Mouse (Mus musculus) B cell, adult 2 months (primary cell): ENCODE measurements around the gene Abhd4.

Experiments
- DNase-seq, 2 experiments: peaks; one replicate each; pipeline ENCODE4 v3.0.0; 2022

The Abhd4 gene

DNA sequence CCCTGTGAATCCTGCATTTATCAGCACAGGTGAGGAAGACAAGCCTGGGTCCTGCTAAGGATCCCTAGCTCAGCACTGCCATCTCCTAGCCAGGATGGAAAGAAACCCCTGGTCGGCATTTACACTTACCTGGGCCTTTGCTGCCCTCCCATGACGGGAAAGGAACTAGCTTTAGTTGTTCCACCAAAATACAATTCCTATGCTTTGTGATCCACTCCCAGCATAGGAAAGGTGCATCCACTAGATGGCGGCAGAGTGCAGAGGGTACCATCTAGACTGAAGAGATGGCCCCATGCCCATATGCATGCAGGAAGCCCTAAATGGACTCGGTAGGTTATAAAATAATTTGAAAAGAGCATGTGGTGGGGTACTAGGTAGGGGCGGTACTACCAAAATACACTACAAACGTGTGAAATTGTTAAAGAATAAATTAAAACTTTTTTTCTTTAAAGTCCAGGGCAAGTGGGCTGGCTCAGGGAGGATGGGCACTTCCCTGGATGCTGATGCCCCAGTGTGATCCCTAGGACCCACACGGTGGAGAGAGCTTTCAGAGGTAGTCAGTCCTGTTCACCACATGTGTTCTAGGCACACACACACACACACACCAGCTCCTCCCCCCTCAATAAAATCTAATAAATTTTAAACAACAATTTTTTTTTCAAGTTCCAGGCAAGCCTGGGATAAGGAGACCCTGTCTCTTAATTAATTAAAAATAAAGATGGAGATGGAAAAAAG, 14.8 kb upstream of the Abhd4 start:
- peak; percentile 90 to 91 for DNase-seq

DNA sequence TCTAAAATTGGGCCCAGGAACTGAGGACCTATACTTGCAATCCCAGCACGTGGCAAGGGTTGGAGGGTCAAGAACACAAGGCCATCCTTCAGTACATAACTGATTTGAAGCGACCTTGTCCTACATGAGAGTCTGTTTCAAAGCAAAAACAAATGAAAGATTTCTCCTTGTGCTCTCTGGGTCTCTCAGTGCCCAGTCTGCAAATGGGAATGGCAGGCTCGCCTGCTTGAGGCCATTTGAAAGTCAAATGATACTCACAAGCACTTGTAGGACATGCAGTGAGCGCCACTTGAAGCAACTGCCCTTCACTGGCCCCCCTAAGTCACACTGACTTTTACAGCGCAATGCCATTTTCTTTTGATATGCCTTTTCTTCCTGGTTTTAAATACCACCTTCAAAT, 13.4 kb upstream of the Abhd4 start:
- no peak for DNase-seq

DNA sequence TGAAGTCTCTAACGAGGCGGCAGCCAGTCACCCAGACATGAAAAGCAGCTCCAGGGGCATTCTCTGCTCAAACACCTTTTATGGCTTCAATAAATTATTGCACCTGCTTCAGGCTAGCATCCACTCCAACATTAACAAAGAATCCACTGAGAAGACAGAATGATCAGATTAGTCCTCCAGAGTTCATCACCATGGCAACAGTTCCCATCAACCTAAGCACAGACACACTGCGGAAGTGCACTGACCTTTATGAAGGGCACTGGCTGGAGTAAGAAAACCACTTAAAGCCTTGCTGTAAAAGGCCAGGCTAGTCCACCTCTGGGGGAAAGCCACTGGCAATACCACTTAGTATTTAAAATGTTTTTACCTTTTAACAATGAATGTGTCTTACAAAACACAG, 9.8 kb upstream of the Abhd4 start:
- no peak for DNase-seq

DNA sequence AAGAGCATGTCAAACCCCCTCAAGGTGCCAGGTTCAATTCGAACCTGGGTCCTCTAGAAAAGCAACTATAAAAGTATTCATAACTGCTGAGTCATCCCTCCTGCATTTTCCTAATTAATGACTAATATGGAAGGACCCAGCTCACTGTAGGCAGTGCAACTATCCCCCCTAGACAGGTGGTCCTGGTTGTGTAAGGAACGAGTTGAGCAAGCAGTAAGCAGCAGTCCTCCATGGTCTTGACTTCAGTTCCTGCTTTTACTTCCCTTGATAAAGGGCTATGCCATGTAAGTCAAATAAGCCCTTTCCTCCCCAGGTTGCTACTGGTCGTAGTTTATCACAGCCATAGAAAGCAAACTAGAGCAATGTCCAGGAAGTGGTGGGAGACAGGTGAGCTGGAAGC, 7.8 kb upstream of the Abhd4 start:
- DNase-seq = no peak

DNA sequence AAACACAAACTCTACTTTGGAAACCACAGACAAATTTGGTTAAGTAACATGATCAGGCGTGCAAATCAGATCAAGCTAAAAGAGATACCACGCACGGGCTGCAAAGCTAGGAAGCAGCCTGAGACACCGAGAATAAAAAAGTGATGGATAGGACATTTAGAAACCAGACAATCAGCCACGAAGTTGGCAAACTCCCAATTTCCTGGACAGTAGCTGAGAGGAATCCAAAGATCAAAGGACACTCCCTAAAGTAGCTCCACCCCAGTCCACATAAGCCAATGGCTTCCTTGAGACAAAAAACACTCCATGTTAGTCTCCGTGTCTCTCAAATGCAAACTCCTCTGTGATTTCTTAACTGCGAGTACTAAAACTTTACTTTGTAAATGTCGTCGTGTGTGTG, 4.7 kb upstream of the Abhd4 start:
- no peak for DNase-seq

DNA sequence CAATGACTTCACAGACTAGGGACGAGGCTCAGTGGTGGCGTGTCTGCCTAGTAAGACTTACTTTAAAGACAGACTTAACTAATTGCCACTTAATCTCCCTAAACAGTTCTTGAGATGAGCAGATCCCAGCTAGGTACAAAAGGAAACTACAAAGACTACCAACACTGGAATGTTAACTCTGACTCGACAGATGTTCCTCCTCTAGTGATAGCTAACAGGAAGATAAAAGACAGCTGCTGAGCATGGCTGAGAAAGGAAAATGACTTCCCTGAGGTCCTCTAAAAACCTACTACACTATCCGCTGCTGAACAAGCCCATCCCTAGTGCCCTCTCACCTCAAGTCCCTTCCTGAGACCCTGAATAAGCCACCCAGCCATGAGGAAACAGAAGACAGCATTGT, 3.9 kb upstream of the Abhd4 start:
- DNase-seq = no peak

DNA sequence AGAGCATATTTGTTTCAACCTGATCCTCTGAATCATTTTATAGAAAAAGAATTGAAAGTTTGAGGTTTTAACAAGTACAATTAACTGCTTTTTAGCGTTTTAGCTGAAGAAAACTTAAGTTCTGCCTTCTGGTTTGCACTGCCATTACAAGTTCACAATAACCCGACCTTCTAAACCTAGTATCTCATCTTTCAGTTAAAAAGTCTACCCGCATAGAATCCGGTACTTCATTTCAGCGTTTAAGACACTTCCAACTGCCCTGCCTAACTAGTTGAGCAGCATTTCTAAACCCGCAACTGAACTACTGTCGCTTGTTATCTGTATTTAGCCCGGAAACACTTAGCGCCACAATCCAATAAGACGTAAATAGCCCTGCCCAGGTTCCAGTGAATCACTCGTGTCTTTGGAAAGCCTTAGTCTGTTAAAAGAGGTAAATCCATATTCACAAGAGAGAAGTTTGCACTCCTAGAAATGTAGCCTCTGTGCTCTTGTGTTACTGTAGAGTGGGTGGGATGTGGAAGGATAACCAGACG, 748 bp downstream of the Abhd4 start:
- no peak for DNase-seq

DNA sequence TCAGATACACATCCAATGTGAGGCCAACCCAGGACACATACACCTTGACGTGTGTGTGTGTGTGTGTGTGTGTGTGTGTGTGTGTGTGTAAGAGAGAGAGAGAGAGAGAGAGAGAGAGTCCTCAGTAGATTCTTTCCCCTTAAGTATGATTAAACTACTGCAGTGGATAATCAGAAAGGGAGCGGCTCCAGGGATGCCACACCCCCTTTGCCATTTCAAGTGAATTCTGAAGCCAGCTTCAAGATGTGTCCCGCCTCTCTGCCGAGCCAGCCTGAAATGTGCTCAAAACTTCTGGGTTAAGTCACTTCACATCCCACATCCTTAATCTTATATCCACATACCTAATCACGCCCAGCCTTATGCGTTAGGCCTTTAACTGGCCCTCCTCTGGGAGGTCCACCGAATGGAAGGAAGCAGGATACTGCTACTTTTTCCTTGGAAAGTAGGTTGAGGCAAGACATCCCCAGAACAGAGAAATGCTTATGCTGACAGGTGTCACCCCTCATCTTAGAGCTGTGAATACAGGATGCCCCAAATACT, 4.2 kb downstream of the Abhd4 start:
- no peak for DNase-seq

DNA sequence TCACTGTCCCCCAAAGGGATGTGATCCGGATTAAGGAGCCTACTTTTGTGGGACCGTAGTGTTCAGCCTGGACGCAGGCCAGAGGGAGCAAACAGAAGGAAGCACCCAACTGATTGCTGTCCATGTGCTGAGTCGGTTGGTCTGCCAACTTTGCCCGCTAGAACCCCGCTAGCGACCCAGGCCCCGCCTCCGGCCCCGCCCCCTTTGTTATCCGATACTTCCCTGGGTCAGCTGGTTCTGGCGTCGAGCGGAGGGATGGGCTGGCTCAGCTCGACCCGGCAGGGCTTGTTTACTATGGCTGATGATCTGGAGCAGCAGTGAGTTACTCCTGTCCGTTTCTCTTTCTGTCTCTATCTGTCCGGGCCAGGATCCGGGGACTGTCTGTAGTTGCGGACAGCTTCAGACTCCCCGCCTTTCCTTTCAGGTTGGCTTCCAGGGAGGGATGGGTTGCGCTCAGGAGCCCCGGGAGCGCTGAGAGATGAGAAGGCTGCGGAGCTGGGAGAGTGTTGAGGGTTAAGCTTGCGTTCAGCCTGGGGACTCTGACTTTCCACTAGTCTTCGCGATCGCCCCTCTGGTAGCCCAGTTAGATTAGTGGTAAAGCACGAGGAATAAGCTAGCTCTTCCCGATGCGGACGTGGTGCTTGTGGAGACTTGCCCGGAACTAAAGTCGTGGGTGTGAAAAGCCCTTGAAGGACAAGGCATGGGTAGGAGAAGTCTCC, 5.2 kb downstream of the Abhd4 start:
- peak; percentile 84 to 85 for DNase-seq

DNA sequence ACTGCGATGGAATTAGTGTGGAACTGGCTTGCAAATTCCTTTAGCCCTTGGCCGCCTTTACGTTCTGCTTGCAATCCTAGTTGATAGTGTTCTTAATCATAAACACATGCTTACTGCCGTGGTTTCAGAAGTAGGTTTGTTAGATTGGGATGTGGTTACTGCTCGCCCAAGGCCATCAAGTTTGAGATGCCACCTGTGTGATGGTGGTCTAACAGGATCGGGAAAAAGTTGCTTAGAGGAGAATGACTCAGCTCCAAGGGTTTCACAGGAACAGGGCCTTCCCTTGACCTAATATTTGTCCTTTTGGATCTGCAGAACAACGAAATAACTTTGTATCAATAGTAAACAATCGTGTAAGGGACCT, 5.7 kb downstream of the Abhd4 start:
- no peak for DNase-seq

DNA sequence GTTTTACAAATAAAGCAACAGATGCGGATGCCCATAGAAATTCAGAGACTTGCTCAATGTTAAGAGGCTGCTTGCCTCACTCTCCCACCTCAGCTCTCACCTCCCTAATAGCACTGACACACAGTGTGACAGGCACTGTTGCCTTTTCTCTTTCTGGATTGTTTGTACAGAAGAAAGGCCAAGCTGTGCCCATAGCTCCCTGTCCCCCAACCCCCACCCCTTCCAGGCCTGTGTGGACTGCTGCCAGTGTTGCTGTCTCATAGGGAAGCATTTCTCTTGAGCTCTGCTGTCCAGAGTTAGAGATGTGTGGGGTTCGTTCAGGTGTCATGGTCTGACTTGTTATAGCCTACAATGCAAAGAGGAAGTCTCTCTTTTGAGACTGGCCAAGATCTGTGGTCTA, 6.2 kb downstream of the Abhd4 start:
- DNase-seq = no peak

DNA sequence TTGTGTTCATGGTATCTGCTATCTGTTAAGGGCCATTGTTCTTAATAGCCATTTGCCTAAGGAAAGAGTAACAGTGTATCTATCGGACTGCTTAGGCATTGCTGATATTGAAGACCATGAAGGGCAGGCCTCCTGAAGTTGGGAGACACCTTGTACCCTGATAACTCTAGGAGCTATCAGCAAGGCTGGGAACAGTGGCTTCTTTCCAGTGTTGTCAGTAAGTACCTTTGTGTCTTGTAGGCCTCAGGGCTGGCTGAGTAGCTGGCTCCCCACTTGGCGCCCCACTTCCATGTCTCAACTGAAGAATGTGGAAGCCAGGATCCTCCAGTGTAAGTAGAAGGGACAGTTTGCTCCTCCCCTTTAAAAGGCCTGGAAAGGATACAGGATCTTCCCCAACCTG, 7.4 kb downstream of the Abhd4 start:
- DNase-seq = no peak

DNA sequence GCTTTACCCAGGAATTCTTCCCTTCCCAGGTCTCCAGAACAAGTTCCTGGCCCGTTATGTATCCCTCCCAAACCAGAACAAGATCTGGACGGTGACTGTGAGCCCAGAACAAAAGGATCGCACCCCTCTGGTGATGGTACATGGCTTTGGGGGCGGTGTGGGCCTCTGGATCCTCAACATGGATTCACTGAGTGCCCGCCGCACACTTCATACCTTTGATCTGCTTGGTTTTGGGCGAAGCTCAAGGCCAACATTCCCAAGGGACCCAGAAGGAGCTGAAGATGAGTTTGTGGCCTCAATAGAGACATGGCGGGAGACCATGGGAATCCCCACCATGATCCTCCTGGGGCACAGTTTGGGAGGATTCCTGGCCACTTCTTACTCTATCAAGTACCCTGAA, 8.6 kb downstream of the Abhd4 start:
- DNase-seq = no peak

DNA sequence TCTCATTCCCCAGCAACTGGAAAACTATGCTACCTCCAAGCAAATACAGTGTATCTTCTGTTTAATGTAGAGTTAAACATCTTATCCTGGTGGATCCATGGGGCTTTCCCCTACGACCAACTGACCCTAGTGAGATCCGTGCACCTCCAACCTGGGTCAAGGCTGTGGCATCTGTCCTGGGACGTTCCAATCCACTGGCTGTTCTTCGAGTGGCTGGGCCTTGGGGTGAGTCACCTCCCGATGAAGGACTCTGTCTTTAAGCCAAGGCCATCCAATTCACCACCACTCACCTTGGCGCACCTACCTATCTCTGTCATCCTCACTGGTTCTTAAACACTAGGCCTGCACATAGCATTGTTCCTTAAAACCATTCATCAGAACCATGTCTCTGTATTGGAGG, 9.1 kb downstream of the Abhd4 start:
- DNase-seq = no peak

DNA sequence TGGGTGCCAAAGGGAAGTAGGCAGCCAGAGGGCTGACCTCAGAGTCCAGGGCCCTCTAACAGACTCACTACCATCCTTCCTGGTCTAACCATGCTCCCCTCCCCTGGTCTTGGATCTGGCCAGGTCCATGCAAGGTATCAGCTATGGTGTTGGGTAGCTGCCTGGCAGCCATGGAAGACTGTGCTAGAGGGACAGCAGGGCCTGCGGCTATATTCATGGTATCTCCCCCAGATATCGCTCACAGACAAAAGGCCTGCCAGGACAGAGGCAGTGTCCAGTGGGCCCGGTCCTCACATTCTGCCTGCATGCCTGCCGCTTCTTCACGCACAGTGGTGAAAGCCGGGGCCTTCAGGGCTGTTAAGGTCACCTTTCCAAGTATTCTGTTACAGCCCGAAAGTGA, 10.2 kb downstream of the Abhd4 start:
- DNase-seq = no peak

DNA sequence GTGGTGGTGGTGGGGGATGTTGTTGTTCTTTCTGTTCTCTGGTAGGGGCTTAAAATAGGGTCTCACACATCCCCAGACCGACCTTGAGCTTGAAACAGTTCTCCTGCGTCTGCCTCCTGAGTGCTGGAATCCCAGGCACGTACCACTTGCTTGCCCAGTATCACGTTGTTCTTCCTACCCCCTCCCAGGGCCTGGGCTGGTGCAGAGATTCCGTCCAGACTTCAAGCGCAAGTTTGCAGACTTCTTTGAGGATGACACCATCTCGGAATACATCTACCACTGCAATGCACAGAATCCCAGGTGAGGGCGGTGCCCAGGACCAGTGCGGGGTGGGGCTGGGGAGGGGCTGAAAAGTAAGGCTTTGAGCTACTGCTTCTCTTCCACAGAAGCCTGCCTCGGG, 11.1 kb downstream of the Abhd4 start:
- no peak for DNase-seq

DNA sequence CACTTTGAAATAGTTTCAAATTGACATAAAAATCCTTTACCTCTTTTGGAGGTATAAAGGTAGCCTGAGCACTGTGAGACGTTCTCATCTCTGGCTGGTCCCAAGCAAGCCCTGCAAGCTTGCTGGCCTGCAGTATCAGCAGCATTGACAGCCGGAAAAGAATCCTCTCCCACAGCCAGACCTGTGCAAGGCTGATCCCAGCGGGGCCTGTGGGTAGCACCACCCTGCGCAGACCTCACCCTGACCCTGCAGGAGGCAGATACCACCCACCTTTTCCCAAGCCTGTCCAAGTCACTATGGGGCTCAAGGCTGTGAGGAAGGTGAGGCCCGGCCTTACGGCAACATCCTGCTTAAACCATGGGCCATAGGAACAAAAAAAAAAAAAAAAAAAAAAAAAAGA, 12.0 kb downstream of the Abhd4 start:
- DNase-seq = no peak

DNA sequence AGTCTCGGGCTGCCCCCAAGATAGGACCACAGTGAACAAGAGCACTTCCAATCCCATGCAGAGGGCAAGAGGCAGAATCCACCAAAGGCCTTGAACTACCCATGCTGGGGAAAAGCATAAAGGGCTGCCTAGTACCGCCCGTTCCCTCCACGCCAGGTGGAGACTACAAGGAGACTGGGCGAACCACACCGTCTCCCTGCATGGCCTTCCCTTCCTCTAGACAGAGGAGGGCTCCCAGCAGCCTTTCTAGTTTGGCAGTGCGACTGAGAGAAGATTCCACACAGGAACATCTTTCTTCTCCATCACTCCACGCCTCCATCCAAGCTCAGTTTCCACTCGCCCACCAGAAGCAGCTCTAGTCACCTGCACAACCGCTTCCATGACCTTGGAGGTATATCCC, 14.0 kb downstream of the Abhd4 start:
- no peak for DNase-seq

DNA sequence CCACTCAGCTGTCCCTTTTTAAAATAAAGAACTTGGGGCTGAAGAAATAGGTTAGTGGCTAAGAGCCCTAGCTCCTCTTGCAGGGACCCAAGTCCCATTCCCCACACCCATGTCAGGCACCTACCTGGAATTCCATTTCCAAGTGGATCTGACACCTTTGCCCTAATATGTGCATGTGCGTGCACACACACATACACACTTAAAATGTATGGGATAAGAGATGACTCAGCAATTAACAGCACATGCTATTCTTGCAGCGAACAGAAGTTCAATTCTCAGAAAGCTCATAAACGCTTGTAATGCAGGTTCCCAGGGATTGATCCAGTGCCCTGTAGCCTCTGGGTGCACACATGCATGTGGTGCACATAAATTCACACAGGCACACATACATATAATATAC, 15.6 kb downstream of the Abhd4 start:
- no peak for DNase-seq

DNA sequence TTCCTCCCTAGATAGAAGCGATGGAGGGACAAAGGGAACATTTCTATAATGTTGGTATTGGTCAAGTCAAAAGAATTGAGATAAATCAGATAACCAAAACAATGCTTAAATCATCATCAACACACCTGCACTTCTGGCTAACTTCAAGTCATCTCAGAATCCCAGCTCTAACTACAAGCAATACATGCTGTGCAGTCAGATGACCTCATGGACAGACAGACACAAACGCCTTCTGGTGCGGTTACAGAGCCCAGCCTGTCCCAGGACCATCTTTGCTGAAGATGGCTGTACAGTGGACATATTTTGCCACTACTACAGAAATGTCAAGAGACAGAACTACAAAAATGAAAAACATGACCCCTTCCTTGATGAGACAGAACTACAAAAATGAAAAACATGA, 16.4 kb downstream of the Abhd4 start:
- DNase-seq = no peak

DNA sequence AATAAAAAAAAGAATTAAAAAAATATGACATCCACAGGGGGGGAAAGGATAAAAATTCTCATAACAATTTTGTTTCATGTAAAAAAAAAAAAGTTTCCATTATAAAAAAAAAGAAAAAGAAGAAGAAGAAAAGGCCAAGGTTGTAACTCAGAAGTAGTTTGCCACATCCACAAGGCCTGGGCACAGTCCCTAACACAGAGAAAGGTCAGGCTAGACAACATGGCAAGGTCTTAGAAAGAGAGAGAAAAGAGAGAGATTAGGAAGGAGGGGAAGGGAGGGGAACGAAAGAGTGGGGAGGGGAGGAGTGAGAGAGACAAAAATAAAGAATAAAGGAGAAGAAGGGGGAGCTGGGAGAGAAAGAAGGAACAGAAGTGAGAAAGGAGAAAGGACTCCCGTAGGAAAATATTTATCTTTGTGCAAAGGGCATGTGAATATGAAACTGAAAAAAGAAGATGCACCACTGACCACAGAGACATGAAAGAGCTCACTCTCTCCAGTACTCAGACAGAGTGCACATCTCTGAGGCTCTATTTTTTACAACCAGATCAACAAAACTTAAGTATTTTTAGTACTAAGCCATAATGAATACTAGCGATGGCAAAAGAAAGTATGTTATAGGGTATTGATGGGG, 18.1 kb downstream of the Abhd4 start:
- no peak for DNase-seq

DNA sequence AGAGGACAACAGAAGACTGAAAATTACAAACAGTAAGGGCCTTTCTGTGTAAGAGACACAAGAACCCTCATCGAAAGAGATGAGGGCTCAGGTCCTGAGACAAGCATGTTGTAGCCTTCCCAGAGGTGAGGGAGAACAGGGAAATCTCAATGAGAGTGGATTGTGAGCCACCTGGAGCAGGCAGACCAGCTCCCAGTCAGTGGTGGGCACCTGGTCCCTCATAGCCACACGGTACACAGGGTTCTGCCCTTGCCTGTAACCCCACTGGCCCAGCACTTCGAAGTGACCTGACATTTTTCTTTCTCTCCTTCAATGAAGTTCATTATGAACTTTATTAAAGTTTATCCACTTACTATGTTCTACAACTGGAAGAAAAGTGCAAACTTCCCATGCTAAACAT, 18.7 kb downstream of the Abhd4 start:
- no peak for DNase-seq

DNA sequence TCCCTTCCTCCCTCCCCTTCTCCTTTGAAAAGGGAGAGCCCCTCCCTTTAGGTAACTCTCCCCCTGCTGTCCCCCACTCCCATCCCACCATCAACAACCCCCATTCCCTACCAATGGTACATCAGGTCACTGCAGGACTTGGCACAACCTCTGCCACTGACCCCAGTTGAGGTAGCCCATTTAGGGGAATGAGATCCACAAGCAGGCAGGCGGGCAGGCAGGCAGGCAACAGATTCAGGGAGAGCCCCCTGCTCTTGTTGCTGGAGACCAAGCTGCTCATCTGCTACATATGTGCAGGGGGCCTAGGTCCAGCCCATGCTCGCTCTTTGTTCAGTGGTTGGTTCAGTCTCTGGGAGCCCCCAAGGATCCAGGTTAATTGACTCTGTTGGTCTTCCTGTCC, 22.5 kb downstream of the Abhd4 start:
- DNase-seq = no peak

DNA sequence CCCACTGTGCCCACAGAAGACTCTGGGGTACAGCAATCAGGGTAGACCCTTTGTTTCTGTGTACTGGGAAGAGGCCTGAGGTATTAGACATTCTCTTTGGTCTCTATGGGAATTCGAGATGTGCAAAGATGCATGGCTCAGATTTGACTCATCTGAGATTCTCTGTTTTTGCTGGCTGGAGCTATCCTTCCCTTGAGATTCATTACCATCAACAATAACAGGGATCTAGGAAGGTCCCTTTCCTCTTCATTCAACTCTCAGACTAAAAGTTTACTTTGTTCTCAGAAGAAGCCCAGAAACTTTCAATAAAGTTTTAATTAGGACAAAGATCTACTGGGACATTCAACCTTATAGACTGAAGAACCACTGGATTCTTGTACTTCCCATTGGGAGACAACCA, 30.9 kb downstream of the Abhd4 start, which contains the start of gene Olfr49:
Olfr49 (minus strand) TSS at position 101 of the 400 bp plus-strand sequence.
- DNase-seq = no peak
